Mouse (Mus musculus): ENCODE measurements around the gene H2-DMa.
"Not testable (repeated sequence)": the region's sequence is repeated elsewhere in the genome, so short reads cannot be mapped to it uniquely, and the experiment has no call there.

H2-DMa gene

GRCm38 (mm10) chr17:34128264-34128937 is 9.1 kb downstream of the H2-DMa start:
- DNase-seq: no peak

DNA sequence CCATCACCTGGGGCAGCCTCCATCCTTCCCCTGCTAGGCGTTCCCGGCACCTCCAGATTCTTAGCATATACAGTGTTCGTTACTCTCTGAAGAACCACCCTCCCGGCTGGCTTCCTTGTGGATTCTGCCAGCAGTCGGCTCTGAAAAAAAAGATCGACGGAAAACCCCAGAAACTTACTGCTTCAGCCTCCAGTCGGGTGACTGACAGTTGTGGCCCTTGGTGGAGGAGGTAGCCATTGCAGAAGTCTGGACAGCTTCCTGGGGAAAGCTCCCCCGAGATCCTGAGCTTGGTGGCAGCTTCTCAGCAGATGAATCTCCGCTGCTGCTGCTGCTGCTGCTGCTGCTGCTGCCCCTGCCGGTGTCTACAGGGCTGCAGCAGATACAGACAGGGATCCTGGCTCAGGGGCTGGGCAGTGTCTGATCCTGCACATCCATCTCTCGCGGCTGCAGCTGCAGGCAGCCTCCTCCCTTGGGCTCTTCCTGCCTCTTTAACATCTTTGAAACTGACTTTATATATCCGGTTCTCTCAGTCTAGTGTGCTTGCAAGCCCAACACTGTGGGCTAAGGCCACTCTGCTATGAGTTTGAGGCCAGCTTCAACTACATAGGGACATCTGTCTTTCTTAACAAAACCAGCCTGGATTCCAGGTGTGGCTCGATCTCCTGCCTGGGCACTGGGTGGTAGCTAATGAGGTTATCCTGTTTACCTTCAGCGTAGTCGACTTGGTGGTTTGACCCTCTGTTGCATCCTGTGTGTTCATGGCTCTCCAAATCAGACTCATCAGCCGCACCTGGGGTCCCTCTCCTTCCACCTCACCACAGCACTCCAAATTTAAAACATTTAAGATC is 9.8 kb downstream of the H2-DMa start:
- no peak for DNase-seq

- DNase-seq: no peak
Measured at GRCm38 (mm10) chr17:34130073-34130947, 11.0 kb downstream of the H2-DMa start.

DNA sequence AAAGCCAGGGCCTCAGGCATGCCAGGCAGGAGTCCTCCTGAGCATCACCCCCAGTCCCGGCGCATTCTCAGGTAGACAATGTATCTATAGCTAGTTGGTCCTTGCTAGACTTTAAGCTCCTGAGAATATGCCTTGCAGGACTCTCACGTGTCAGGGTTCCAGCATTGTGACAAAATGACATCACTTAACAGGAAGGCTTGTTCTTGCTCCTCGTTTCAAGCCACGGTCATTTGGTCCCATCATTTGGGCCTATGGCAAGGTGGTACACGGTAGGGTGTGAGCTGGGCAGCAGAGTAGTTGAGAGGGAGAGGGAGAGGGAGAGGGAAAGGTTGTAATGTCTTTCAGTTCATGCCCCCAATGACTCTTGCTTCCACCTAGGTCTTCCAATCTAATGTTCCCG is 12.6 kb downstream of the H2-DMa start:
- DNase-seq: no peak

GRCm38 (mm10) chr17:34133289-34133688 is 13.9 kb downstream of the H2-DMa start:
- DNase-seq: peak; percentile 67

- no peak for DNase-seq
Measured at GRCm38 (mm10) chr17:34134451-34134850, 15.1 kb downstream of the H2-DMa start.

DNA sequence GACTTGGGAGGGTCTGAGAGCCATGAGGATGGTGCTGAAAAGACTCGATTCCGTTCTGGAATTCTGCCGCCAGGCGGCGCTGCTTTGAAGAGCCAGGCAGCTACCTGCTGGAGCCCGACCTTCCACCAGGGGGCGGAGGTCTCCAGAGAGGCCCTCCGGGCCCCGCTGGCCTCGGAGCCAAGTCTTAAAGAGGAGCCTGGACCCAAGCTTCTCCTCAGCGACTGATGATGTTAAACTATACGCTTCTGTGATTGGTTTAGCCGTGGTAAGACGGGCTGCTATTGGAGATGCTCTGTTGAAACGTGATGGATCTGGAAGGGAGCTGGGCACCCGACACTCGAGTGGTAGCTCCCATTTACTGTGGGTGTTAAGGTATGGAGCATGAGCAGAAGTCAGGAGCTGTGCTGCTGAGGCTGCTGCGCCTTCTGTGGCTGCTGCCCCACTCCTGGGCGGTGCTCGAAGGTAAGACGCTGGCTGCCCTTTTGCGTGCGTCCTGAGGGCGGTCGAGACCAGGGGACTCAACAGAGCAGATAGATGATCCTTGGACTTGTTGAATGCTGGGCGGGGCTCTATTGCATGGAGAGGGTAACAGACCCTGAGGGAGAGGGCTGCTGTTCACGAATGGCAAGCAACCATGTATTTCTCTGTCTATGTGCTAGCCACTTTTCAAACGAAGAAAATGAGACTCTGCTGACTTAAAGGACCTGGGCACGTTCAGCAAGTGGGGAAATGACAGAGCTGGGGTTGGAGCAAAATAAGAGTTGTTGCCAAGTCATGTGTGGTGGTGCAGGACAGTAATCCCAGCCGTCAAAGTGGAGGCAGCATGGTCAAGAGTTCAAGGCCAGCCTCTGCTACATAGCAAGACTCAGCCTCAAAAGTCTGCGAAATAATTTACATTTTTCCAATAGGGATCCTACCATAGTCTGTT is 16.2 kb downstream of the H2-DMa start:
- peak; percentile 99 for DNase-seq

GRCm38 (mm10) chr17:34137601-34138000 is 18.3 kb downstream of the H2-DMa start:
- no peak for DNase-seq

DNA sequence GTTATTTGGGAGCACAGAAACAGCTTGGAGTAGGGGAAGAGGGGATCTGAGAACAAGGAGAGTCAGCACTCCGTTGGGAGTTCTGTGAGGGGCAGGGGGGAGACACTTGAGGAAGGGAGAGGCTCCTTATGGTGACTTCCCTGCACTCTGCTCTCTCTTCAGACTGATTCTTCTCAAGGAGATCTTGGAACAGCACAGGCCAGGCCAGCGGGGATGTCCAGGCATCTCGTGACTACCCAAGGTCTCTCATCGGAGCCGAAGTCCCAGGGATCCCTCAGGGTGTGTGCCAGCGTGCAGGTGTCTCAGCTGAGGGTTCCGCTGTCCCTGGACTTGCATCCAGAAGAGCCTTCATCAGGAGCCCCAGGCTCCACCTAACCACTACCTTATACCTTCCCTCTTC is 19.3 kb downstream of the H2-DMa start:
- DNase-seq: no peak

- peak; percentile 59 for DNase-seq
Measured at GRCm38 (mm10) chr17:34139416-34139815, 20.1 kb downstream of the H2-DMa start.

- no peak for DNase-seq
Measured at GRCm38 (mm10) chr17:34140240-34140639, 20.9 kb downstream of the H2-DMa start.

DNA sequence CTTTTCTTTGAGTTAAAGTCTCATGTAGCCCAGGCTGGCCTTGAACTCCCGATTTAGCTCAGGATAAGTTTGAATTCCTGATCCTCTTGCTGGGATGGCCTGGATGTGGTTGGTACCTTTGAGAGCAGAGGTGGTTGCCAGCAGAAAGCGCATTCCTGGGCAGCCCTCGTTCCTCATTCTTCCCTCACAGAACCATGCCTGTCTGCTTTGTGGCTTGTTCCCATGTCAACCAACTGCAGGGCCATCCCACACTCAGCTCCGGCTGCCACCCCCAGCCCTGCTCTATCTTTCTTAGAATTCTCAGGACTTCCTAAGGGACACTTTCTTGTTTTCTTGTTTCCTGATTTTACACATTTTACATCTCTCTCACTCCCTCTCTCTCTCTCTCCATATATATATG is 22.1 kb downstream of the H2-DMa start:
- no peak for DNase-seq

DNA sequence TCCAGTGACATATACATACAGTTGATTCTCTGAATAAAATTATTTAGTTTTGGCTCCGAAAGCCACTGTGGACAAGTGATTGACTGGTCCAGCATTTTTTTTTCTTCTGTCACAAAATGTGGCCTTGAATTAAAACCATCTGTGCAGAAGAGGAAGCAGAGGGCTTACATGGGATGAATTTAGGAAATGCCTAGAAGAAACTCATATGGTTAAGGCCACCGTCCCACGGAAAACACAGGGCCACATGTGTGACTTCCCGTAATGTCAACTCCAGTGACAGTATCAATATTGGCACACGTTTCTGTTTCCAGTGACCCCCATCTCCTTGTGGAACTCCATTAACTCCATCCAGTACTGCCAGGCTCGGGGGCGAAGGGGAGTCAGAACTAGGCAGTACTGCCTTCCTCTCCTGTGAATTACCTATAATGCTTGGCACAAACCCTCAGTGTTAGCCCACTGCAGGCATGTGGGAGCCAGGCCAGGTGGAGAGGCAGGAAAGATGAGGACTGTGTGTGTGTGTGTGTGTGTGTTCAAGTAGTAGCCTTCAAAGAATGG is 23.2 kb downstream of the H2-DMa start:
- DNase-seq: no peak

GRCm38 (mm10) chr17:34143033-34143432 is 23.7 kb downstream of the H2-DMa start, which contains the start of gene H2-DMb2:
H2-DMb2 (plus strand) TSS chr17:34143307.
- DNase-seq: peak; percentile 84

DNA sequence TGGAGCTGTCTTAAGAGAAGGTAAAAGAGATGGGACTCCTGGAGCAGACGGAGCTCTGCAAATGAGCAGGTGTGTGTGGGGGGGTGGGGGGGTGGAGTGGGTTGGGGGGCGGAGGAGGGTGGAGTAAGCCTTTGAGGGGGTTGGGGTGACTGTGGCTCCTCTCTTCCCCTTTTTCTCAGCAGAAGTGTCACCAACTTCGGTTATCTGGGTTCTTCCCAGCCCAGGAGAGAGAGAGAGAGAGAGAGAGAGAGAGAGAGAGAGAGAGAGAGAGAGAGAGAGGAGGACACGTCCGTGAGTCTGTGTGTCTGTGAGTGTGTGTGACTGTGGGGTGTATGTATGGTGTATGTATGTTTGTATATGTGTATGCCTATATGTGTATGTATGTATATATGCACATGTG is 24.1 kb downstream of the H2-DMa start:
- no peak for DNase-seq

DNA sequence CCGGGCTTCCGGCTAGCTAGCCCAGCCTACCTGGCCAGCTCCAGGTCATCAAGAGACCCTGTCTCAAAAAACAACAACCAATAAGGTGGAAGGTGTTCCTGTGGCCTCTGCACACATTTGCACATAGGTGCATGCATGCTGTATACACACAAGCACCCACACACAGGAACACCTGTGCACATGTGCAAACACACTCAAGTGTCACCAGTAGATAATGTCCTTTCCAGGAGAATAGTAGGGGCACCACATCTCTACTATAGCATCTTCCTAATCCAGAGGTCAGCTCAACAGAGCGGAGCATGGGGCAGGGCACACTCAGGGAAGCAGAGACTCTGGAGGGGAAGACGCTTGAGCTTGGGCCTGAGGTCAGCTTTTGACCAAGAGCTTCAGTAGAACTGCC is 24.9 kb downstream of the H2-DMa start:
- not testable (repeated sequence) for DNase-seq

- DNase-seq: no peak
Measured at GRCm38 (mm10) chr17:34144960-34145371, 25.6 kb downstream of the H2-DMa start.

- DNase-seq: peak; percentile 82
Measured at GRCm38 (mm10) chr17:34152923-34153322, 33.6 kb downstream of the H2-DMa start, which contains the start of gene H2-DMb1. H2-DMb1 (plus strand) TSS chr17:34153072.

DNA sequence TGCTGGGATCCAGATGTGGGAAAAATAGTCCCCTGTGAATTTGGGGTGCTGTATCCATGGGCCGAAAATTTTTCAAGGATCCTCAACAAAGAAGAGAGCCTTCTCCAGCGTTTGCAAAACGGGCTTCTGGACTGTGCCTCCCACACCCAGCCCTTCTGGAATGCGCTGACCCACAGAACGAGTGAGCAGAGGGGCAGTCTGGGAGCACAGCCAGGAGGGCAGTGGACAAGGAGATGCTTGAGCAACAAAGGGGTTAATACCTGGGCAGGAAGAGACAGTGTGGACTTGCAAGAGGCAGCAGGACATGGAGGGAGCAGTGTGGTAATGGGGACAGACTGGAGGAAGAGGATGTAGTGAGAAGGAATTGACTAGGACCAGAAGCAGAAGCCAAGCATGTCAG is 36.2 kb downstream of the H2-DMa start:
- no peak for DNase-seq

DNA sequence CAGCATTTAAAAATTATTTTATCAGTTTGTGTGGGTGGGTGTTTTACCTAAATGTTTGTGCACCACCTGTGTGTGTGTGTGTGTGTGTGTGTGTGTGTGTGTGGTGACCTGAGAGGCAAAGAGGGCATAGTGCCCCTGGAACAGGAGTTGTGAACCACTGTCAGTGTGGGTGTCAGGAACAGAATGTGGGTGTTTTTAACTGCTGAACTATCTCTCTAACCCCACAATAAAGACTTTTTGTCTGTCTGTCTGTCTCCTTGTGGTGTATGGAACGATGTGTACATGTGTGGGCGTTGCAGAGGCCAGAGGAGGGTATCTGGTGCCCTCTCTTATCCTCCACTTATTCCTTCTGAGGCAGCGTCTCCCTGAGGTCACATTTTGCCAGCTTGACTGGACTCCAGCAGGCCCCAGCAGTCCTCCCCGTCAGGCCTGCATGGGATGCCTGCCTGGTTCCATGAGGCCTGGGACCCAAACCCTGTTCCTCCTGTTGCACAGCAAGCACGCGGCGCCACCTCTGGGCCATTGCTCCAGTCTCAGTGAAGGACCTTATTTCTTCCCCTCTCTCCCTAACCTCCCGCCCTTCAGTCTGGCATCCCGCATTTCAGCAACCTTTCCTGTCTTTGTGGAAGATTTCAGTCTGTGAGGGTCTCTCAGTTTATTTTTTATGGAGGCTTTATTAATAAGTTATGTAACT is 45.0 kb downstream of the H2-DMa start:
- DNase-seq: peak; percentile 40

Data from lung, postnatal 10 days (tissue).